Mouse (Mus musculus) limb, embryonic 14.5 days (tissue): ENCODE results near the gene Sec14l4. TPM values are rescaled to one million over a fixed set of nuclear protein-coding genes. Genes with fewer than 3 reads are reported as not detected.
"Not testable (repeated sequence)": the region's sequence is repeated elsewhere in the genome, so short reads cannot be mapped to it uniquely, and the experiment has no call there.

ENCODE experiments used
- ATAC-seq: fragments of 200-750 bp; cut with Nextera tagmentation; 2 replicates; pipeline ENCODE4 v1.8.0; 2017; ENCODE audit warnings: low read depth, moderate number of reproducible peaks, moderate TSS enrichment; ENCODE audit not compliant: low FRiP score
- DNase-seq: peaks from one replicate; pipeline ENCODE4 v3.0.0-alpha.2; 2015; ENCODE audit warnings: low spot score
- H3K27ac ChIP-seq: fragments of 300-500 bp; sonication (generic); replicated peaks from 2 replicates; pipeline ENCODE4 v1.5.1; 2014; ENCODE audit warnings: low read depth, mild to moderate bottlenecking, low read length, moderate library complexity, mixed read lengths
- H3K27me3 ChIP-seq: fragments of 300-500 bp; sonication (generic); 2 replicates; pipeline ENCODE4 v1.6.1; 2014; ENCODE audit warnings: low read length, mixed read lengths; ENCODE audit not compliant: control insufficient read depth, insufficient read depth
- H3K36me3 ChIP-seq: fragments of 300-500 bp; sonication (generic); 2 replicates; pipeline ENCODE4 v1.6.1; 2014; ENCODE audit warnings: mild to moderate bottlenecking, low read length, moderate library complexity, mixed read lengths; ENCODE audit not compliant: control insufficient read depth, insufficient read depth
- H3K4me1 ChIP-seq: fragments of 300-500 bp; sonication (generic); 2 replicates; pipeline ENCODE4 v1.6.1; 2014; ENCODE audit warnings: antibody characterized with exemption, low read length, mixed read lengths; ENCODE audit not compliant: control insufficient read depth, insufficient read depth
- H3K4me2 ChIP-seq: fragments of 300-500 bp; sonication (generic); replicated peaks from 2 replicates; pipeline ENCODE4 v1.6.1; 2014; ENCODE audit warnings: low read depth, mild to moderate bottlenecking, low read length, moderate library complexity; ENCODE audit not compliant: severe bottlenecking
- H3K4me3 ChIP-seq: fragments of 300-500 bp; sonication (generic); replicated peaks from 2 replicates; pipeline ENCODE4 v1.5.1; 2014; ENCODE audit warnings: low read length
- H3K9ac ChIP-seq: fragments of 300-500 bp; sonication (generic); 2 replicates; pipeline ENCODE4 v1.6.1; 2014; ENCODE audit warnings: mild to moderate bottlenecking, low read depth, low read length, moderate library complexity; ENCODE audit not compliant: severe bottlenecking
- H3K9me3 ChIP-seq: fragments of 300-500 bp; sonication (generic); 2 replicates; pipeline ENCODE4 v1.6.1; 2016; ENCODE audit warnings: low read length; ENCODE audit not compliant: control insufficient read depth
- POLR2A ChIP-seq: fragments of 200-500 bp; IDR thresholded peaks from 2 replicates; pipeline ENCODE4 v1.8.0; 2012; ENCODE audit warnings: inconsistent platforms, mild to moderate bottlenecking, moderate library complexity, borderline replicate concordance; ENCODE audit not compliant: insufficient read depth, insufficient read length; ENCODE audit errors: extremely low read depth
- WGBS: fragments of 180-500 bp; shearing (Covaris S2); extraction: QIAGEN DNeasy Blood & Tissue Kit; methylation state at CpG from one replicate; pipeline ENCODE4 v1.1.7; 2014; 5-methylcytosine and 5-hydroxymethylcytosine counted together
- polyA plus RNA-seq, 2 experiments: library from polyadenylated mRNA; depleted of rRNA in 1 of 2; stranded (reverse) in 1 of 2; unstranded in 1 of 2; fragments of >200 nt; fragmentation: Nextera tagmentation in 1 of 2; extraction: Ambion mirVana in 1 of 2; gene quantifications; 2 replicates each; pipeline versions ENCODE4 v1.2.1 to v1.2.3; 2012 to 2014

Gene Sec14l4
- polyA plus RNA-seq, 2 experiments: 0.11 to 0.14 TPM

- DNase-seq: no peak
- 78% methylated on average over 3 of the region's 3 CpGs for whole genome bisulfite sequencing
- H3K4me3 ChIP-seq: no peak overlapping the region
Observed at GRCm38 (mm10) chr11:4006462-4006861, 24.8 kb upstream of the Sec14l4 start.

GRCm38 (mm10) chr11:4012616-4013015 is 18.6 kb upstream of the Sec14l4 start:
- H3K4me1 ChIP-seq: no peaks in the 10 kb centered on the region
- no peaks in the 10 kb centered on the region for H3K9me3 ChIP-seq
- no peak overlapping the region for H3K9ac ChIP-seq
- WGBS: 65% methylated on average over 1 of the region's 1 CpGs
- H3K27ac ChIP-seq: no peak overlapping the region
- no peak for TF ChIP-seq POLR2A
- no peaks in the 10 kb centered on the region for H3K27me3 ChIP-seq
- no peak overlapping the region for H3K4me3 ChIP-seq
- H3K36me3 ChIP-seq: no peaks in the 10 kb centered on the region
- ATAC-seq (no peak), DNase-seq (no peak)
- no peak overlapping the region for H3K4me2 ChIP-seq

More at GRCm38 (mm10) chr11:4006462-4006861, 24.8 kb upstream of the Sec14l4 start:
- H3K27ac ChIP-seq: no peak overlapping the region
- H3K4me1 ChIP-seq: no peaks in the 10 kb centered on the region
- no peak for TF ChIP-seq POLR2A
- ATAC-seq: no peak
- no peaks in the 10 kb centered on the region for H3K36me3 ChIP-seq
- H3K27me3 ChIP-seq: no peaks in the 10 kb centered on the region
- no peak overlapping the region for H3K4me2 ChIP-seq
- H3K9me3 ChIP-seq: no peaks in the 10 kb centered on the region
- no peak overlapping the region for H3K9ac ChIP-seq

- not testable (repeated sequence) for H3K4me1 ChIP-seq, ATAC-seq
- WGBS: 92% methylated on average over 14 of the region's 14 CpGs
Observed at GRCm38 (mm10) chr11:4015796-4016195, 15.5 kb upstream of the Sec14l4 start.

GRCm38 (mm10) chr11:4022111-4022510 is 9.2 kb upstream of the Sec14l4 start:
- not testable (repeated sequence) for ATAC-seq, DNase-seq, H3K36me3 ChIP-seq, H3K9ac ChIP-seq, H3K27ac ChIP-seq, H3K4me2 ChIP-seq, H3K9me3 ChIP-seq, H3K4me1 ChIP-seq, H3K27me3 ChIP-seq, H3K4me3 ChIP-seq
- 91% methylated on average over 13 of the region's 13 CpGs for WGBS

More at GRCm38 (mm10) chr11:4015796-4016195, 15.5 kb upstream of the Sec14l4 start:
- DNase-seq, H3K4me3 ChIP-seq, H3K36me3 ChIP-seq, H3K27me3 ChIP-seq, H3K4me2 ChIP-seq, H3K9ac ChIP-seq, H3K27ac ChIP-seq, H3K9me3 ChIP-seq: not testable (repeated sequence)

- no peak overlapping the region for H3K4me3 ChIP-seq
- no peaks in the 10 kb centered on the region for H3K36me3 ChIP-seq
- H3K4me2 ChIP-seq: no peak overlapping the region
- H3K27ac ChIP-seq: no peak overlapping the region
- H3K4me1 ChIP-seq: no peaks in the 10 kb centered on the region
- no peaks in the 10 kb centered on the region for H3K9me3 ChIP-seq
- 85% methylated on average over 2 of the region's 2 CpGs for WGBS
- no peak overlapping the region for H3K9ac ChIP-seq
- no peaks in the 10 kb centered on the region for H3K27me3 ChIP-seq
- no peak for DNase-seq
- ATAC-seq: no peak
- TF ChIP-seq POLR2A: no peak
Observed at GRCm38 (mm10) chr11:4023321-4023720, 7.9 kb upstream of the Sec14l4 start.

GRCm38 (mm10) chr11:4027066-4027465 is 4.2 kb upstream of the Sec14l4 start:
- 60% methylated on average over 8 of the region's 8 CpGs for WGBS
- H3K36me3 ChIP-seq: no peaks in the 10 kb centered on the region
- no peak for TF ChIP-seq POLR2A
- ATAC-seq (no peak), DNase-seq (no peak)
- no peak overlapping the region for H3K27ac ChIP-seq
- H3K4me1 ChIP-seq: no peaks in the 10 kb centered on the region
- H3K27me3 ChIP-seq: no peaks in the 10 kb centered on the region
- H3K9ac ChIP-seq: no peak overlapping the region
- no peak overlapping the region for H3K4me2 ChIP-seq
- no peak overlapping the region for H3K4me3 ChIP-seq
- H3K9me3 ChIP-seq: no peaks in the 10 kb centered on the region
